Mouse (Mus musculus) liver, embryonic 13.5 days (tissue): ENCODE measurements at regions not wholly inside any gene's neighbourhood (a gene's known extent, or its start where the extent isn't known, plus 50 kb on each side); places are given as distances from the start of the nearest gene placed in this dataset.

Experiments used
- ATAC-seq: fragments of 200-750 bp; cut with Nextera tagmentation; 2 replicates; pipeline ENCODE4 v1.8.0; 2017; ENCODE audit warnings: low read depth, mild to moderate bottlenecking, moderate number of reproducible peaks, moderate library complexity
- DNase-seq: peaks from one replicate; pipeline ENCODE4 v3.0.0; 2022
- H3K27ac ChIP-seq: fragments of 300-500 bp; sonication (generic); 2 replicates; pipeline ENCODE4 v1.5.1; 2015; ENCODE audit warnings: moderate library complexity, mild to moderate bottlenecking, inconsistent platforms
- H3K27me3 ChIP-seq: fragments of 300-500 bp; sonication (generic); 2 replicates; pipeline ENCODE4 v1.6.1; 2015; ENCODE audit warnings: mild to moderate bottlenecking, inconsistent platforms
- H3K36me3 ChIP-seq: fragments of 300-500 bp; sonication (generic); 2 replicates; pipeline ENCODE4 v1.6.1; 2015; ENCODE audit warnings: mild to moderate bottlenecking, inconsistent platforms
- H3K4me1 ChIP-seq: fragments of 300-500 bp; sonication (generic); replicated peaks from 2 replicates; pipeline ENCODE4 v1.6.1; 2015; ENCODE audit warnings: inconsistent platforms
- H3K4me2 ChIP-seq: fragments of 300-500 bp; sonication (generic); 2 replicates; pipeline ENCODE4 v1.6.1; 2015; ENCODE audit warnings: inconsistent platforms, mild to moderate bottlenecking, moderate library complexity
- H3K4me3 ChIP-seq: fragments of 300-500 bp; sonication (generic); replicated peaks from 2 replicates; pipeline ENCODE4 v1.5.1; 2015; ENCODE audit warnings: mild to moderate bottlenecking, inconsistent platforms
- H3K9ac ChIP-seq: fragments of 300-500 bp; sonication (generic); 2 replicates; pipeline ENCODE4 v1.6.1; 2015; ENCODE audit warnings: mild to moderate bottlenecking, inconsistent platforms
- H3K9me3 ChIP-seq: fragments of 300-500 bp; sonication (generic); replicated peaks from 2 replicates; pipeline ENCODE4 v1.6.1; 2016; ENCODE audit warnings: inconsistent platforms
- WGBS: fragments of 180-500 bp; shearing (Covaris S2); methylation state at CpG from one replicate; pipeline ENCODE4 v1.1.7; 2015; ENCODE audit not compliant: insufficient replicate concordance; 5-methylcytosine and 5-hydroxymethylcytosine counted together

DNA sequence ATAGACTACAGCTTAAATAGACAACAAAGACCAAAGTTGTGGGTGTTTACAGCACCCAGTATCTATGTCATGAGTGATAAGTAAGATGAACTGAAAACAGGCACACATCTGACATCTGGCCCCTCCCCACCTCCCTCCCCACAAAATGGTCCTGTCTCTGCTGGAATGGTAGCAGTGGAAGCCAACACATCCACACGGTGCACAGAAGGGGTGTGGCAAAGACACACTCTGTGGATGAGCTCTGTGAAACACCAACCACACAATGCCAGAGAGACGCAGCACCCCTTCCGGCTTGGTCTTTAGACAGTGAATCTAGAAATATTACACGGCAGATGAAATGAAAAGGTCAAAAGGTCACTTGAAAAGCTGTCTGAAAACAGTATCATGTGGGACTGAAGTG, 85.6 kb downstream of the Fgf18 start:
- no peak for DNase-seq
- no peak for ATAC-seq
- H3K9me3 ChIP-seq: no peaks in the 10 kb centered on the region
- no peak overlapping the region for H3K9ac ChIP-seq
- H3K36me3 ChIP-seq: no peaks in the 10 kb centered on the region
- no peaks in the 10 kb centered on the region for H3K27me3 ChIP-seq
- H3K4me1 ChIP-seq: no peaks in the 10 kb centered on the region
- H3K27ac ChIP-seq: no peak overlapping the region
- 72% methylated on average over 4 of the region's 4 CpGs for WGBS
- H3K4me2 ChIP-seq: no peak overlapping the region
- H3K4me3 ChIP-seq: no peak overlapping the region

DNA sequence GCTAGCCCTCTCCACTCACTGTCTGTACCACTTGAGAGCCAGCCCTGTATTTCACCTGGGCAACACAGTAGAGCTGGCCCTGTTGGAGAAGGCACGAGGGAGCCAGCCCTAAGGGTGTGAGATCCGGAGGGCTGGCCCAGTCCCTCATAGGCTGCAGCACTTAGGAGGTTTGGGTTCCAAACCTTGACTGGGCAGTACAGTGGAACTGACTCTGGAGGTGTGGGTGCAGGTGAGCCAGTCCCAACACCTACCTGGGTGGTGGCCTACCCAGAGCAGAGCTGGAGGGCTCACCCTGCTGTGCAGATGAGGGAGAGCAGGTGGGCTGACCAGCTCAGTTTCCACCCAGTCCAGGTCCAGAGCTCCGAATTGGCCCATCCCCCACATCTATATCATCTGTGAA, 86.8 kb downstream of the Fgf18 start:
- Histone ChIP-seq H3K9me3 (no peaks in the 10 kb centered on the region), H3K36me3 (no peaks in the 10 kb centered on the region), H3K27ac (no peak overlapping the region), H3K4me1 (no peaks in the 10 kb centered on the region), H3K4me3 (no peak overlapping the region), H3K27me3 (no peaks in the 10 kb centered on the region), H3K9ac (no peak overlapping the region), H3K4me2 (no peak overlapping the region)
- ATAC-seq: no peak
- no peak for DNase-seq
- 45% methylated on average over 3 of the region's 3 CpGs for WGBS

DNA sequence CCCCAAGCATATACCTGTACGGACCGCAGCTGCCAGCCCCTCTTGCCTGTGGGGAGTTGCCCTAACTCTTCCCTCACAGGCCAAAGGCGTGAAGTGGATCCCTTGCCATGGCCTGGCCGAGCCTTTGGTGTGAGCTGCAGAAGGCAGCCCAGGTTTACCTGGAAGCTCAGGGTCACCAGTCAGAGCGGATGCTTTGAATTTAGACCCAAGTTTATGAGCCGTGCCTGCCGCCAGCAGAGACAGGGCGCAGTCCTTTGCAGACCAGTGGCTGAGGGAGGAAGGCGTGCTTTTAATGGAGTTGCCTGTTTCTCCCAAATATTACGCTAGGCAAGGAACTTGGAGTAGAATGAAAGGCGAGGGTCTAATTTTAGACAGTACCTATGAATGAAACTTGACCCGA, 97.0 kb downstream of the Fgf18 start:
- Histone ChIP-seq H3K4me3 (no peak overlapping the region), H3K4me2 (no peak overlapping the region), H3K9me3 (no peaks in the 10 kb centered on the region), H3K27ac (no peak overlapping the region), H3K4me1 (no peaks in the 10 kb centered on the region), H3K9ac (no peak overlapping the region), H3K36me3 (no peaks in the 10 kb centered on the region), H3K27me3 (no peaks in the 10 kb centered on the region)
- no peak for DNase-seq
- 65% methylated on average over 12 of the region's 12 CpGs for WGBS
- no peak for ATAC-seq

DNA sequence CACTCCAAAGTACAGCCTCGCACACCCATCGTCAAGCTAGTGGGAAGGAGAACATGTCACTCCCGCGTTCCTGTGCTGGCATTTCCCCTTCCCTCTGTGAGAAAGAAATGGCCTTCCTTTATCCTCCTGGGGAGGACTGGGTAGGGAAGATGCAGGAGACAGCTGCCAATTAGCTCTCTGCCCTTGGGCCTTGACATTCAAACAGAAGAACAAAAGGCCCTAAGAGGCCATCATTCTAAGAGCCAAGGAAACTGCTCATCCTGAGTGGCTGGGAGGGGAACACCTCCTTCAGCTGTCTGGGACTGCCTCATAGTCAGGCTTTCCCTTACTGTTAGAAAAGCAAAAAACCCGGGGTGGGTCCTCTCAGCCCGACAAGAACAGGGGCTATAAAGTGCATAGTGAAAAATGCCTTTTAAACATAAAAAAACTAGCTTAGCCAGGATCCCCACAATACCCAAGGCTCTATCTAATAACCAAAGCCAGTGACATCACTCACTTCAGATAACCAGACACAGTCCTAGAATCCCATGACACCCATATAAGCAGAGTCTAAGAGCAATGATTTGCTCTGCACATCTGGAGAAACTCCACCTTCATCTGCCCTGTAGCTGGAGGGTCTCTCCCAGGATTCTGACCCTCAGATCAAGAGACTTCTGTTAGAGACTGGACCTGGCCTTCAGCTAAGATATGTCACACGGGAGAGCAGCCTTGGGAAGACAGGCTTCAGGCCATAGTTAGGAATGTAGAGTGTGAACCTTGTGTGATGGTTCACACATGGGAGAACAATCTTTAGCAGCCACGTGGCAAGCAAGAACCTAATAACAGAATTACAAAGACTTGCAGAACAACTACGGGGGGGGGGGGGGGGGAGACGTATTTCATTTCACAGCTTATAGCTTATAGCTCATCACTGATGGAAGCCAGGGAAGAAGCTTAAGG, 107.1 kb downstream of the Fgf18 start:
- DNase-seq: no peak
- Histone ChIP-seq H3K27me3 (no peaks in the 10 kb centered on the region), H3K36me3 (no peaks in the 10 kb centered on the region), H3K4me3 (no peak overlapping the region), H3K4me2 (no peak overlapping the region), H3K9me3 (no peaks in the 10 kb centered on the region), H3K4me1 (no peaks in the 10 kb centered on the region), H3K9ac (no peak overlapping the region), H3K27ac (no peak overlapping the region)
- ATAC-seq: no peak
- 61% methylated on average over 10 of the region's 10 CpGs for whole genome bisulfite sequencing

DNA sequence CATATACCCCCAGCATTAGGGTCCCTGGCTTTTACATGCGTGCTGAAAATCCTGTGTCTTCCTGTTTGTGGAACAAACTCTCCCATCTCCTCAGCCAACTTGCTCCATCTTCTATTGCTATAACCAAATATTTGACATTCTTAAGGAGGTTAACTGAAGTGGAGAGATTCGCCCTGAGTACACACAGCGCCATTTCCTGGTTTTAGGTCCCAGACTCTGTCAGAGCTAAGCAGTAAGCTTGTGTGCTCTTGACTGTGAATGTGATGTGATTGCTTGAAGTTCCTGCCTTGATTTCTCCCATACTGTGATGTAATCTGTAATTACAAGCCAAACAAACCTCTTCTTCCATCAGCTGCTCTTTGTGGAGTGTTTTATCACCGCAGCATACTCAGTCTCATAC, 110.8 kb downstream of the Fgf18 start:
- no peak overlapping the region for H3K9ac ChIP-seq
- no peak for DNase-seq
- ATAC-seq: no peak
- H3K4me1 ChIP-seq: no peaks in the 10 kb centered on the region
- no peaks in the 10 kb centered on the region for H3K27me3 ChIP-seq
- H3K4me2 ChIP-seq: no peak overlapping the region
- WGBS: 67% methylated on average over 4 of the region's 4 CpGs
- H3K27ac ChIP-seq: no peak overlapping the region
- H3K9me3 ChIP-seq: no peaks in the 10 kb centered on the region
- H3K4me3 ChIP-seq: no peak overlapping the region
- H3K36me3 ChIP-seq: no peaks in the 10 kb centered on the region

DNA sequence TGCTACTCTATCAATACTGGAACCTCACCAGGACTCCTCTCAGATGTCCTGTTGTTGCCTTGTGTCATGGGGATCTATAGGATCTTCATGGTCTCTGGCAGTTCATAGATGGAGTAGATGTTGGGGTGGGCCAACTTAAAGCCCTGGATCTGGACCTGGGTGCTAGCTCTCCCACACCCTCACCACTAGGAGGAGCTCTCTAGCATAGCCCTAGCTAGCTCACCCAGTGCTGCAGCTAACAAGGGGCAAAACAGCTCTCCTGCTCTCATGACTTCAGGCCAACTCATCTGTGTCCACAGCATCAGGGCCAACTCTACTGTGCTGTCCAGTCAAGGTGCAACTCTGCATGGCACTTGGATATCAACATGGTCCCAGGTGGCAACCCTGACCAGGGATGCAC, 118.3 kb downstream of the Fgf18 start:
- no peaks in the 10 kb centered on the region for H3K27me3 ChIP-seq

DNA sequence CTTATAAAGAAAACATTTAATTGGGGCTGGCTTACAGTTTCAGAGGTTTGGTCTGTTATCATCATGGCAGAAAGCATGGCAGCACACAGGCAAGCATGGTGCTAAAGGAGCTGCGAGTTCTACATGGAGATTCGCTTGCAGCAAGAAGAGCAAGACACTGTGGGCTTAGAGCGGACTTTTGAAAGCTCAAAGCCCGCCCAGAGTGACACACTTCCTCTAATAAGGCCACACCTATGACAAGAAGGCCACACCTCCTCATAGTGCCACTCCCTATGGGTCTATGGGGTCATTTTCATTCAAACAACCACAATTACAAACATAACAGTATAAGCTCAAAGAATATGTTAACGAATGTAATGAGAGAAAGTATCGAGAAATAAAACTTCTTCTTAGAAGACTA, 120.1 kb downstream of the Fgf18 start:
- Histone ChIP-seq H3K4me2 (no peak overlapping the region), H3K36me3 (no peaks in the 10 kb centered on the region), H3K4me3 (no peak overlapping the region), H3K9ac (no peak overlapping the region), H3K27ac (no peak overlapping the region), H3K9me3 (no peaks in the 10 kb centered on the region), H3K4me1 (no peaks in the 10 kb centered on the region), H3K27me3 (no peaks in the 10 kb centered on the region)
- no peak for ATAC-seq
- no peak for DNase-seq
- WGBS: 71% methylated on average over 6 of the region's 6 CpGs

More for the DNA sequence above, 118.3 kb downstream of the Fgf18 start:
- Histone ChIP-seq H3K4me2 (no peak overlapping the region), H3K9me3 (no peaks in the 10 kb centered on the region), H3K36me3 (no peaks in the 10 kb centered on the region), H3K4me1 (no peaks in the 10 kb centered on the region), H3K27ac (no peak overlapping the region), H3K9ac (no peak overlapping the region), H3K4me3 (no peak overlapping the region)
- no peak for DNase-seq
- ATAC-seq: no peak

DNA sequence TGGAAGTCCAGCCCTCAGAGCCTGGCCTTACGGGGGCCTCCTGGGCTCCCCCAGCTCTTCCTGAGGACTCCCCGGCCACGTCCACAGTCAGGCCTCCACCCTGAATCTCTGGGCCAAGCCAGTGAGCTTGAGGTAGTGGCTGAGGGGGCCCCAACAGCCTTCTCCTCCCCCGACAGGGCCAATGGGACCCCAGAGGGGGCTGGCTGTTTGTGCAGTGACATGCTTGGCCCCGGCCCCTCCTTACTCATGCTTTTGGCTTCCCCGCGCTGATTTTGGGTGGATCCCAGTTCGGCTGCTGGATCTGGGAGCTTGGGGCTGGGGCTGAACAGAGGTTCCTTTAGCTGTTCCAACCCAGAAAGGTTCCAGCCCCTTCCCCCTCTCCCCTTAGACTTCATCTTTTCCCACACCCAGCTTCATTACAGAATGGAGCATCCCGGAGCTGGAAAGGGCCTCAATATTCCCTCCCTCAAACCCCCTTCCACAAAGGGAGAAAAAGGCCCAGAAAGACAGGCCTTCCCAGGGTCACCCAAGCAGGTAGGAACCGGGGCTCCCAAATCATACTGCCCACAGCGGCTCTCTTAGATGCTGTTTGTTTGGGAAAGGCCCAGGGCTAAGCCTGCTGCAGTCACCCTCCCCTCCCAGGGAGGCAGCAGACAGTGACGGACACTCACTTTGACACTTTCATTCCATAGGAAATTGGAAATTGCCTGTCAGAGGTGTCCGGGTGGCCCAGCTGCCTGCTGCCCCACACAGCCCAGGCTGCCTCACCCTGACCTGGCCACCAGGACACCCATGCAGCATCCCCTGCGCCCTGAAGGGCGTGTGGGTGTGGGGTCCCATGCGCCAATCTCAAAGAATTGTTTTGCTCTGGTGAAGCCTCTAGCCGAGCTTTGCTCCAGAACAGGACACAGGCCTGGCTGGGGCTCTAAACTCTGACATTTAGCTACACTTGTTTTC, 133.7 kb downstream of the Fgf18 start:
- ATAC-seq: no peak
- H3K36me3 ChIP-seq: no peaks in the 10 kb centered on the region
- H3K4me3 ChIP-seq: no peak overlapping the region
- H3K27me3 ChIP-seq: no peaks in the 10 kb centered on the region
- no peak overlapping the region for H3K27ac ChIP-seq
- DNase-seq: no peak
- no peaks in the 10 kb centered on the region for H3K9me3 ChIP-seq
- H3K9ac ChIP-seq: no peak overlapping the region
- no peak overlapping the region for H3K4me2 ChIP-seq
- H3K4me1 ChIP-seq: no peaks in the 10 kb centered on the region
- 65% methylated on average over 17 of the region's 17 CpGs for WGBS

DNA sequence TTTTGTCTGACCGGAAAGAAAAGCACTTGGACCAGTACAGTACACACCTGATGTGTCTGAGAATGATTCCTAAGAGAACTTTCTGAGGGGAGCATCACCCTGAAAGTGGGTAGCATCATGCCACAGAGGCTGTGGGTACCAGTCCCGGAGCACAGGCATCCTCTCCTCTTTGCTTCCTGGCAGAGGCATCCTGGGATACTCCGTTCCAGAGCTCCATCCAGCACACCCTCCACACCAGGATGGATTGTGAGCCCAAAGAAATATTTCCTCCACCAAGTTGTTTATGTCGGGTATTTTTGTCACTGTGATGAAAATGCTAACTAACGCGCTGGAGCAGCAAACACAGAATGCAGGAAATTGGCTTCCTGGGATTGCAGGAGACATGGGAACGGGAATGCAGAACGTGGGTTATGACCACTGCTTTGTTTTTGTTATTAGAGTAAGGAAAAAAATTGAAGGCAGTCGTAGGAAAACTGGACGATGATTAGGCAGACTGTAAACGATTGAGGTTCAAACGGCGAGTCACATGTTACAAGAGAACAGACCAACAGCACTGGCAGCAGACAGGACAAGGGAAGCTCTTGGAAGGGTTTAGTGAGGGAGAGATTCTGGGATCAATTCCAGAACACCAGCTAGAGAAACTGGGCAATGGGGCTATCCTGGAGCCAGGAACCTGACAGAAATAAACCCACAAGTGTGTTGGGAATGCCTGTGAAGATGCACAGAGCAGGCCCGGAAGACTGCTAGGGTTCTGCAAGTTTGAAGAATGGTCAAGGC, 134.6 kb downstream of the Fgf18 start:
- ATAC-seq (no peak), DNase-seq (no peak)
- no peak overlapping the region for H3K27ac ChIP-seq
- no peak overlapping the region for H3K9ac ChIP-seq
- H3K4me3 ChIP-seq: no peak overlapping the region
- H3K36me3 ChIP-seq: no peaks in the 10 kb centered on the region
- no peak overlapping the region for H3K4me2 ChIP-seq
- H3K4me1 ChIP-seq: no peaks in the 10 kb centered on the region
- no peaks in the 10 kb centered on the region for H3K27me3 ChIP-seq
- 68% methylated on average over 14 of the region's 14 CpGs for WGBS
- H3K9me3 ChIP-seq: no peaks in the 10 kb centered on the region

DNA sequence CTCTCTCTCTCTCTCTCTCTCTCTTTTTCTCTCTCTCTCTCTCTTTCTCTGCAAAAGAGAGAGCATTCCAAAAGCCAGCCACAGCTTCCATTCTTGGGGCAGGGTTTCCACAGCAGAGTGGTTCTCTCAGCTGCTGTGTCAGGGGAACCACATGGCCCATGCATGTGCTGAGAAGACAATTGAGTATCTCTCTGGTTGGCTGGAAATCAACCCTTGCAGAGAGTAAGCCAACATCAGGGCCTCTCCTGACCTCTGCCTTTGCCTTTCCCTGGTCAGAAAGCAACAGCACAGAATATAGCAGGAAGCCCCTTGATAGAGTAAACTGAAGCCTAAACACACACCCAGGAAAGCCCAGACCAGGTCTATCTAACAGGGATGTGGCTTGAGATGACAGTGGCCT, 138.6 kb downstream of the Fgf18 start:
- no peak overlapping the region for H3K27ac ChIP-seq
- H3K4me3 ChIP-seq: no peak overlapping the region
- no peak for ATAC-seq
- no peaks in the 10 kb centered on the region for H3K9me3 ChIP-seq
- DNase-seq: no peak
- H3K4me2 ChIP-seq: no peak overlapping the region
- no peaks in the 10 kb centered on the region for H3K36me3 ChIP-seq
- H3K9ac ChIP-seq: no peak overlapping the region
- H3K27me3 ChIP-seq: no peaks in the 10 kb centered on the region
- H3K4me1 ChIP-seq: no peaks in the 10 kb centered on the region

DNA sequence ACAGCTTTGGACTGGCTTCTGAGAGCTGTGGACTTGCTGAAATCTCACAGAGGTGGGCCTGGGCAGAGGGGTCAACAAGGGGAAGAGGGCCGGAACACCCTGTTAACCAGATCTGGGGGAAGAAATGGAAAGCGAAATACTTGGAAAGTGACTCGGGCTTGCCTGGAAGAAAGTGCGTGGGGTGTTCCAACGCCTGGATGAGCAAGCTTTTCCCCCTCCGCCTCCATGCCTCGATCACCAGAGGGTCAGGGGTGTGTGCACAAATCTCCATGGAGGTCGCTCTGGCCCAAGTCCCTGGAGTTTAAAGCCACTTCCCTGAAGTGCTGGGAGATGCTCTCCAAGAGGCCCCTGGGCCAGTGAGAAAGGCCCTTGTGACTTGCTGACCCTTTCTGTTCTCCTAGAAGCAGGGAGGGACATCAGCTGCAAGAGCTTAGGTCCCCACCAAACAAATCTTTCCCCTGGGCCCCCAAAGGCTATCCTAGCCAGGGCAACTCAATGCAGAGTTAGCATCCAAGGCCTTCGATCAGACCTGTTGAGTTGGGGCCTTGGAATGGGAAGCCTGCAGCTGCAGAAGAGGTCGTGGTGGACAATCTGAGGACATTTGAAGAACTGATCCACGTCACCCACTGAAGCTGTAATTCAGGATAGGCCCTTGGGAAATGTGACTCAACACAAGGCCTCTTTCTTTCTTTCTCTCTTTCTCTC, 139.2 kb downstream of the Fgf18 start:
- DNase-seq: no peak

More for the DNA sequence above, 139.2 kb downstream of the Fgf18 start:
- ATAC-seq: no peak
- WGBS: 71% methylated on average over 11 of the region's 11 CpGs
- H3K4me1 ChIP-seq: no peaks in the 10 kb centered on the region
- H3K36me3 ChIP-seq: no peaks in the 10 kb centered on the region
- H3K27ac ChIP-seq: no peak overlapping the region
- H3K9me3 ChIP-seq: no peaks in the 10 kb centered on the region
- no peaks in the 10 kb centered on the region for H3K27me3 ChIP-seq
- H3K4me3 ChIP-seq: no peak overlapping the region
- no peak overlapping the region for H3K4me2 ChIP-seq
- no peak overlapping the region for H3K9ac ChIP-seq
